Mouse (Mus musculus): ENCODE measurements at regions not wholly inside any gene's neighbourhood (a gene's known extent, or its start where the extent isn't known, plus 50 kb on each side); places are given as distances from the start of the nearest gene placed in this dataset.

DNA sequence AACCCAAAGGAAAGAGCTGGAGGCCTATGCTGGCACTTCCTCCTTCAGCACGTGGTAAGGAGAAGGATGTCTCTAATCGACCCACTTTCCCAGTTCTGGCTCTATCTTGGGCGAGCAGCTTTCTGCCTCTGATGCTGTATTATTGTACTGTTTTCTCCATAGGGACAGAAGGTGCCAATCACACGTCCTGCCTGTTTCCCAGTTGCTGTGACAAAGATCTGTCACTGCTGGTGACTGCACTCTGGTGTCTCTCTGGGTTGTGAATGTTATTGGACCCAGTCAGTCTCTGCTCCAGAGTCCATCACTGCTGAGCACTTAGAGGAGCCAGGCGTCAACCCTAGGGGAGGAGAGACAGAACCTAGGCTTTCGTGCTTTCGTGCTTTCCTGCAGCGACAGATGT lies 216.0 kb downstream of the Hs3st3b1 start:
- no peak for TF ChIP-seq CTCF (IDR thresholded peaks at IDR 0.05; ENCODE audit: extremely low read depth, insufficient read length, insufficient replicate concordance, low read depth, low read length)
- TF ChIP-seq POLR2A (IDR thresholded peaks at IDR 0.05; ENCODE audit: low read depth, low read length), result no peak

Measured in small intestine, adult 2 months (tissue).